Mouse (Mus musculus): ENCODE measurements around the gene Kcnk5.

Kcnk5 gene

GRCm38 (mm10) chr14:20114951-20115350 lies 66.7 kb downstream of the Kcnk5 start:
- DNase-seq (ENCODE audit: low read depth, low spot score) = no peak

GRCm38 (mm10) chr14:20113964-20114363 lies 67.6 kb downstream of the Kcnk5 start:
- peak; percentile 63 for DNase-seq (ENCODE audit: low read depth, low spot score)

GRCm38 (mm10) chr14:20113189-20113961 lies 68.2 kb downstream of the Kcnk5 start:
- DNase-seq (ENCODE audit: low read depth, low spot score) = no peak

- no peak for DNase-seq (ENCODE audit: low read depth, low spot score)
Observed at GRCm38 (mm10) chr14:20112218-20112617, 69.4 kb downstream of the Kcnk5 start.

GRCm38 (mm10) chr14:20110945-20111344 lies 70.7 kb downstream of the Kcnk5 start:
- DNase-seq (ENCODE audit: low read depth, low spot score) = no peak

GRCm38 (mm10) chr14:20106271-20106670 lies 75.3 kb downstream of the Kcnk5 start:
- DNase-seq (ENCODE audit: low read depth, low spot score) = no peak

GRCm38 (mm10) chr14:20103207-20103606 lies 78.4 kb downstream of the Kcnk5 start:
- no peak for DNase-seq (ENCODE audit: low read depth, low spot score)

- DNase-seq (ENCODE audit: low read depth, low spot score) = no peak
Observed at GRCm38 (mm10) chr14:20098061-20098460, 83.5 kb downstream of the Kcnk5 start.

GRCm38 (mm10) chr14:20094942-20095341 lies 86.7 kb downstream of the Kcnk5 start:
- no peak for DNase-seq (ENCODE audit: low read depth, low spot score)

- no peak for DNase-seq (ENCODE audit: low read depth, low spot score)
Observed at GRCm38 (mm10) chr14:20093493-20093892, 88.1 kb downstream of the Kcnk5 start.

All from retina, postnatal 7 days (tissue).